Mouse (Mus musculus) granulocyte monocyte progenitor cell, adult 5-6 weeks (primary cell): ENCODE measurements around the gene Gm49403. TPM values are rescaled to one million over a fixed set of nuclear protein-coding genes. Genes with fewer than 3 reads are reported as not detected.

ENCODE experiments used
- ATAC-seq: replicated peaks from 2 replicates; pipeline ENCODE4 v1.8.0; 2016; ENCODE audit warnings: mild to moderate bottlenecking, moderate TSS enrichment, inconsistent platforms; ENCODE audit not compliant: poor library complexity, severe bottlenecking
- total RNA-seq, 2 experiments: library from RNA; stranded (forward) in 1 of 2; stranded (reverse) in 1 of 2; fragments of 200-712, 200-1000 nt in 1 of 2; fragments of >200 nt in 1 of 2; fragmentation: Nextera tagmentation in 1 of 2; gene quantifications; 2 replicates each; pipeline ENCODE4 v1.2.3; 2014 to 2017

The Gm49403 gene
- total RNA-seq, 2 experiments from 2014 or later: not detected

DNA sequence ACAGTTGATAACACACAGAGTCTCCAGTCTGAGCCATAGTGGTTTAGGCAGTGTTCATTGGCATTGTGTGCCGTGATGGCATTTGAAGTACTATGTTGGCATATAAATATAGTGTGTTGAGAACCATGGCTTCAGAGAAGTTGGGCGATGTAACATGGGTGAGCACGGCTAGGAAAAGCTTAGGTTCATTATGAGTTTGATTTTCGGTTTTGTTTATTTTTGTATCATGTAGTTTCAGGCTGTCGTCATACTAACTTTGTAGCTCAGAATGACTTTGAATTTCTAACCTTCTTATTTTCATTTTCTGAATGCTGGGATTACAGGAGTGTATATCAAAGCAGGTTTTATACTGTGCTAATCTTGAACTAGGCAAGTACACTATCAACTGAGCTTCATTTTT lies 19.7 kb downstream of the Gm49403 start:
- ATAC-seq: no peak

DNA sequence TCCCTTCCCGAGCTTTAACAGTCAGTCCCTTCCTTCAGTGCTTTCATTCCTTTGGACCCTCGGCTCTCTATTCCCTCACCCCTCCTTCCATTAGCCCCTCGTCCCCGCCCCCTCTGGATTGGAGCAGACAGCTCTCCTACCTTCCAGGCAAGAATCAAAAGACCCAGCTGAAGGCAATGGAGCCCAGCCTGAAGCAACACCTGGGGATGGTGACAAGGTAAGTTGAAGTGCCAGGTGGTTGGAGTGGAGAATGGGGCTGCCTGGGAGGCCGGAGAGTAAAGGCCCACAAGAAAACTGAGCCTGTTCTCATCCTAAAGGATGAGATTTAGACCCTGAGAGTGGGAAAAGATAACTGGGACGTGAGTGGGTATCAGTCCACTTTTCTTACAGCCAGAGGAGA lies 24.8 kb downstream of the Gm49403 start:
- no peak for ATAC-seq

DNA sequence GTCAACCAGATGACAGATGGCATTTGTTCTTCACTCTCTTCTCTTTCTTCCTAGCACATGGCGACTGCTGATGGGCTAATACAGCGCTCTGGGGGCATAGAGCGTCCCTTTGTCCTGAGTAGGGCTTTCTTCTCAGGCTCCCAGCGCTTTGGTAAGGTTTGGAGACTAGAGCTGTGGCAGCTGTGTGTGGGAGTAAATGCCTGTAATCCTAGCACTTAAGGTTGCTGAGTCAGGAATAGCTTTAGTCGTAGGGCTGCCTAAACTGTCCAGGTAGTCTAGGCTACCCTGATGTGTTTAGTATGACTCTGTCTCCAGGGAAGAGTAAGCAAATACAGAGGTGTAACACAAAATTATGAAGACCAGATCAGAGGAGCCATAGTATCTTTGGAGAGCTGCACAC lies 28.1 kb downstream of the Gm49403 start:
- ATAC-seq: no peak

DNA sequence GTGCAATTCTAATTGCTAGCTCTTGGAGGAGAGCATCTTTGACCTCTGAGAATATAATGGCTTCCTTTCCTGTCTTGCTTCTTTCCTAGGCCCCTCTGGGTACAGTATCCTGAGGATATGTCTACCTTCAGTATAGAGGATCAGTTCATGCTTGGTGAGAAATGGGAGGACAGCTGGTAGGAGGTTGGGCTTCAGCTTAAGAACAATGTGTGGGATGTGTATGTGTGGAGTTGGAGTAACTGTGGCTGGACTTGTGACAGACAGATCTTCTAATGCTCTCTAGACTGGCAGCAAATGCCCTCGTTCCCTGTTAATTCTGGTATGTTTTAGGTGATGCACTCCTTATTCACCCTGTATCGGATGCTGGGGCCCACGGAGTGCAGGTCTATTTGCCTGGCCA lies 30.5 kb downstream of the Gm49403 start:
- ATAC-seq: no peak

DNA sequence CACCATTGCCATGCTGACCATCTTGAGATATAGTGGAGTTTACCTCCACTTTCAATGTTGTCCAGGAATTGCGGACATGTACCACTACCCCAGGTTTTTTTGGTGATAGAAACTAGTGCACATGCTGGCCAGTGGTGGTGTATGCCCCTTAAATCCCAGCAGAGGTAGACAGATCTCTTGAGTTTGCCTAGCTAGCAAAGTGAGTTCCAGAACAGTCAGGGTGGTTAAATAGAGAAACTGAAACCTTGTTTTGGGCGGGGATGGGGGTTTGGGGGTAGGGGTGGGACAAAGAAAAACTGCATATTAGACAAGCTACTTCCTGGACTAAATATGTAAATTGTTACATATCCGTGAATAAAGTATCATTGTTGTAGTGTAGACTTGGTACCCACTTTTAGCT lies 35.3 kb downstream of the Gm49403 start:
- no peak for ATAC-seq

DNA sequence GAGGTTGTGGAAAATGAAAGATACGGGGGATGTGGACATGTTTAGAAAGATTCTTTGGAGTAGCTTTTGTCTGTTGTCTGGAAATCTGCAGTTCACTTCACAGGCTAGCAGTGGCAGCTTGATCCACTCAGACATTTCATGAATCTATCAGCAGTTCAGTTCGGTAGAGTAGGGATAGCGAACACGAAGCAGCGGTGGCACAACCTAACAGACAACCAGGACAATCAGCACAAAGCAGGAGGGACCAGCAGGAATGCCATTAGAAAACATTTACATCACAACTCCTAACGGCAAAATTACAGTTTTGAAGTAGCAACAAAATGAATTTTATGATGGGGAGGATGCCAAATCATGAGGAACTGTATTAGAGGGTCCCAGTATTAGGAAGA lies 35.9 kb downstream of the Gm49403 start:
- no peak for ATAC-seq

DNA sequence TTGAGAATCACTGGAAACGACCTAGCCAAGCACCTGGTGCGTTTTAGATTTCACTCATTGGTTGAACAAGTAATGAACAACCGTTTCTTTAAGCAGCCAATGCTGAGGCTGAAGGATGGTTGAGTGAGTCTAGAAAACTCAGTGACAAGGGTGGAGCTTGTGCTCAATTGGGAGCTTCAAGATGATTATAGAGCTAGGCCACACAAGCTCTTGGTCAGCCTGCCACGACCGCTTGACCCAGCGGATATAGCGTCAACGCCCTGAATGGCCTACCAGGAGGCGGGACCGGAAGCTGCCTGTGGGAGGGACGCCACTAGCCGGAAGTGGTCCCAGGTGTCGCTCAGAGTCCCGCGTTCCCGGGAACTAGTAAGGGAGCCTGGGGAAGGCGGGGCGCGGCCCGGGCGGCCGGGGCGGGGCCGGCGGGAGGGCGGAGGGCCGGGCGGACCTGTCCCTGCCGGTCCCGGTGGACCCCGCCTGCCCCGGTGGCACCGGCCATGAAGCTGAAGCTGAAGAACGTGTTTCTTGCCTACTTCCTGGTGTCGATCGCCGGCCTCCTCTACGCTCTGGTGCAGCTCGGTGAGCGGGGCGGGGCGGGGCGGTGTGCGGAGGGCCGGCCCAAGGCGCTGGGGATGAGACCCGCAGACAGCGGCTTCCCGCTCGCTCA lies 36.5 kb downstream of the Gm49403 start, which contains the start of gene B3gat3:
Gene B3gat3 (plus strand): TSS at position 302 of the 664 bp plus-strand sequence.
- ATAC-seq: peak; percentile 90

DNA sequence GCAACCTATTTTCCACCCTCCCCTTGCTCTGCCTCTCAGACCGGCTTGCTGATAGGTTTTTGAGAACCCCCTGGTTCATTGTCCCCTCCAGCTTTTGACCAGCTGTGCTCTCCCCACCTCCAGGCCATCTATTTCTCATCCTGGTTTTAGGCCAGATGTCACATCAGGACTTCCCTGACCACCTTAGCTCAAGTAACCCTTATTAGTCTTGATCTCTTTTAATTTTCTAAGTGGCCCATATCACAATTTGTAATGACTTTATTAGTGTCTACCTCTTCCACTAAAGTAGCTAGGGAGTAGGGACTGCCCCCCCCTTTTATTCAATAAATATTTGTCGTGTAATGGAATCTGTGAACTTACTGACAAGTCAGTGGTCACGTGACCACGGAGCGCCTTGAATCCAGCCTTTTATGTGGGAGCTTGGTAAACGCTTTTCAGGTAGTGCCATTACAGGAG lies 37.1 kb downstream of the Gm49403 start:
- ATAC-seq: no peak

DNA sequence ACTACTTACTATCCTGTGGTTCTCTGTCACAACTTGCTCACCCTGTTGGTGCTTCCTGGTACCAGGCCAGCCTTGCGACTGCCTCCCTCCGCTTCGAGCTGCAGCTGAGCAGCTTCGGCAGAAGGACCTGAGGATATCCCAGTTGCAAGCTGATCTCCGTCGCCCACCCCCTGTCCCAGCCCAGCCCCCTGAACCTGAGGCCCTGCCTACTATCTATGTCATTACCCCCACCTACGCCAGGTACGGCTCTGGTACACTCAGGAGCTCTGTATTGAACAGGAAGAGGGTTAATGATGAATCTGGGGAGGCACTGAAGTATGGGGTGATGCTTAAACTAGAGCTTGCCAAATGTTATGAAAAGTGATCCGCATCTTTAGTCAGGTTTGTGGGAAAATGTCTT lies 38.0 kb downstream of the Gm49403 start:
- ATAC-seq: no peak

DNA sequence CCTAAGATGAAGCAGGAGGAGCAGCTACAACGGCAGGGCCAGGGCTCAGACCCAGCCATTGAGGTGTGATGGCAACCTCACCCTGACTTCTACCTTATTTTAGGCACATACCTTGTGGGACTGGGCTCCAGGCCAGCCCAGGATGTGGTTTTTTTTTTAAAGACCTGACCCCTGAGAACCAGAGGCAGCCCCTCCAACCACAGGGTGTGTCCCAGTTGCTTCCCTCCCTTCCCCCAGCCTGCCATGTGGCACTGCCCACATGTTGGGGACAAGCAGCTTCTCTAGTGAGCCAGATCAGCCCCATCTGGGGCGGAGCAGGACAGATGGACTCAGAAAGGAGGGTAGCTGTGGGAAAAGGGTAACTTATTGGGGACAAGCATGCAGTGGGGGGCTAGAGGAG lies 43.0 kb downstream of the Gm49403 start:
- ATAC-seq: no peak

DNA sequence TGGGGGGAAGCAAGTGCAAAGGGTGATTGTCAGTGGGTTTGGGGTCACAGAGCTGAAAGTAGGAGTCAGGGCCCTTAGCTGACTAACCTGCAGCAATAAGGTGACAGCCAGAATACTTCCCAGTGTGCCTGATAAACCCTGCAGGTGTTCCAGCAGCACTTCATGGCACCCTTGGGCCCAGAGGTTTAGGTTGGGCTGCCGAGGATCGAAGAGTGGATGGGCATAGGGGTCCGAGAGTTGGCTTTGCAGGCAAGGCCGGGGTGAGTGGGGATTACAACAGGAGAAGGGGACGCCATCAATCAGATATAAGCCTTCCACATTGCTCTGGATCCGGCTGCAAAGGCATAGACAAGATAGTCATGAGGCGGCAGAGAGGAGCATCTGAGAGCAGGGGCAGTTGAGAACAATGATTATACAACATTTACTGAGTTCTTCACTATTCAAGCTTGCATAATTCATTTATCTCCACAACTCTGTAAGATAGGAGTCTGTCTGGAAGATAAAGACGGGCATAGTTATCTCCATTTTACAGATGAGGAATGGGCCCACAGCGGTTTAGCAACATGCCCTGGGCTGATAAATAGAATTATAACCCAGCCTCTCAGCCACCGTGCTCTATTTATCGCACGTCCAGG lies 44.3 kb downstream of the Gm49403 start:
- ATAC-seq: no peak

DNA sequence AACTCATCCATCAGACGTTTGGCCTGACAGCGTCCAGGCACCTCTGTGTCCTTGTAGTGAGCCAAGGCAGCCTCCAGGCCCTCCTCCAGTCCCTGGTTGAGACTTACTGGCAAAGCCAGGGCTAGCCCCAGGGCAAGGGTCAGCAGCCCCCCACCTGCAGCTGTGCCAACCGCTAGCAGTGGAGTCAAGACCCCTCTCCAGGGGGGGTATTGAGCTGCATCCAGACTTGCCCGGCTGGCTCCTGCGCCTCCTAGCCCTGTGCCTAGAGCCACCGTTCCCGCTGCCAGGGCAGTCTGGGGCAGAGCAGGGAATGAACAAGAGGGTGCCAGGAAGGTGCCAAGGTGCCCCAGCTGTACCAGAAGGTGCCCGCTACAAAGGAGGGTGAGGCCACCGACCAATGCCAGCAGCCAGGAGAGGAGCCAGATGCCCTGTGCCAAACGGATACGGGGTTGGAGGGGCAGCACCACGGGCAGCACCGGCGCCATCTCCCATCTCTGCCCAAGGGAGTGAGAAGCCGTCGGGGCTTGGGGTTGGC lies 45.0 kb downstream of the Gm49403 start:
- no peak for ATAC-seq

DNA sequence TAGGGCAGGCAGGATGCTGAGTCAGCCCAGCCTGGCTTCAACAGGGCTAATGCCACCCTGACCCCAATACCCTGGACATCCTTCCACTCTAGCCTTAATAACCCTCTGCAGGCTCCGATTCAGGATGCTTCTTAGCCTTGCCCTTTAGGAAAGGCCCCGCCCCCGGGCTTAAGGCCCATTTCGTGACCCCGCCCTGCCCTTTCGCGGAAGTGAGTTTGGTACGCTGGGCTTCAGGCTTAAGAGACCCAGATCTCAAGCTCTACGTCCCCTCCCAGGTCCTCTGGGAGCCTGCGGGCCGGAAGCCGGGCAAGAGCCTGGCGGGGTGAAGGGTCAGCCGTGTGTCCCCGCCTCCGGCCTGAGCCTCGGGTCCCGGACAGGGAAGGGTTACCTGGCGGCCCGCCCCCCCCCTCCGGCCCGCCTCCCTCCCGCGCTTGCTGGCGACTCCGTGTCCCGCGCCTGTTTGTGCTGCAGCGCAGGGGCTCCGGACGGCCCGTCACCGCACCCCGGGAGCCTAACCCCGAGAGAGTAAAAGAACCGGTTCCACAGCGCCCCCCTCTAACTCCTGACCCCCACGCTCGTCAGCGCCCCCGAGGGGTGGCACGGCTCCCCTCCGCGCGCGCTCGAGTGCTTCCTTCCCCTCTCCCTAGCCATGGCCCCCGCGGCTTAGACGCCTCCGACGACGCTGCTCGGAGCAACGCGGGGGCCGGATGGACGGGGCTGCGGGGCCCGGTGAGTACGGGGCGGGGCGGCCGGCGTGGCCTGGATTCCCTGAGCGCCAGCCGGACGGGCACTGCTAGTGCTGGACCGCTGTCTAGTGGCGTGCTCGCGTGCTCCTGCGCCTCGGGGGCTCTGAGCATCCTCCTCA lies 45.7 kb downstream of the Gm49403 start, which contains the start of the genes Rom1 and Eml3:
Gene Rom1 (minus strand): TSS at position 133 of the 865 bp plus-strand sequence.
Gene Eml3 (plus strand): TSS at position 329 of the 865 bp plus-strand sequence.
- ATAC-seq: peak; percentile 87

DNA sequence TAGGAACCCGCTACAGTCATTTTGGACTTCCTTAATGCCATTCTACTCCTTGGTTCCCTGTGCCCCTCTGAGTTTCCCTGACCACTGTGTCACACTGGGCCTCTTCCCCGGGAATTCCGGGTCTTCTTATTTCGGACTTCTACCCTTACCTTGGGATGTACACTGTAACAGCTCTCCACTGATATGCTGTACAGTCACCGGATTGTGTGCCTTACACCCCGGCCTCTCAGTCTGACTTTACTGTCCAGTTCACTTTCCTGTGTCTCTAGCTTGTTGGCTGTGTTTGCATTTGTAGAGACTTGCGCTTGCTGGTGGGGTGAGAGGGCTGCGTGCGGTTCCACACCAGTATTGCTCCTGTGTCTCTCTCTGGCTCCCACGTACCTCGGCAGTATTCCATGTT lies 46.4 kb downstream of the Gm49403 start:
- ATAC-seq: no peak

DNA sequence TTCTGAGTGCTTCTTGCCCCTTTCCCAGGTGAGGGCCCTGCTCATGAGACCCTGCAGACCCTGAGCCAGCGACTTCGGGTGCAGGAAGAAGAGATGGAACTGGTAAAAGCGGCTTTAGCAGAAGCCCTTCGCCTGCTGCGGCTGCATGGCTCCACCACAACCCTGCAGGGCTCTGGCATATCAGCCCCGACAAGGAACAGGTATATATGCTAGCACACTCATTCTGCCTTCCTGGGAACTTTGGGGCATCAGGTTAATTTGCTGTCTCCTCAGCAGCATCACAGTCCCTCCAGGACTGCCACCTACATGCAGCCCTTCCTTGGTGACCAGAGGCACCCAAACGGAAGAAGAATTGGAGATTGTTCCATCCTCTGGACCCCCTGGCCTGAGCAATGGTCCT lies 47.0 kb downstream of the Gm49403 start:
- ATAC-seq: no peak

DNA sequence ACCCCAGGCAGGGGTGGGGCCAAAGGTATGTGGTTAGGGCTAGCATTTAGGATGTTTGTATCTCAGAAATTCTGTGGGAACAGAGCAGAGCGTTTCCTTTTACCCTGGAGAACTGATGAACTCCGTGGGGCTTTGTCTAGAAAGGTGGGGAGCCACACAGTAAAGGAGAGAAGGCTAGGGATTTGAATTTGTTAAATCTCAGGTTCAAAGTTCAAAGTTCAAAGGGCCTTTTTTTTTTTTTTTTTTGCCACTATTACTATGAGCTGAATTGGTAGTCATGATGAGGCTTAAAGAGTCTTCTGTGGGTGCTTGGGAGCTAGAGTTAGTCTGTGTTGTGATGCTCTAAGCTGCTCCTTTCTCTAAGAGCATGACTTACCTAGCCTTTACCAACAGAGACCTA lies 53.0 kb downstream of the Gm49403 start:
- no peak for ATAC-seq

Other genes starting within 250 kb of the Gm49403 start
Only the 30 nearest of the 32 such genes appear.
- 60.1 and 70.1 TPM in 2 replicates for gene Slc3a2, start 160.6 kb upstream of the Gm49403 start, total RNA-seq (2014; fragmentation: Nextera tagmentation)
- 78.5 and 87.2 TPM in 2 replicates for gene Slc3a2, start 160.6 kb upstream of the Gm49403 start, total RNA-seq (2017)
- 122 and 136 TPM in 2 replicates for gene Wdr74, start 148.1 kb upstream of the Gm49403 start, total RNA-seq (2014; fragmentation: Nextera tagmentation)
- 96.6 and 196 TPM in 2 replicates for gene Wdr74, start 148.1 kb upstream of the Gm49403 start, total RNA-seq (2017)
- gene 1700092M07Rik, start 143.2 kb upstream of the Gm49403 start, total RNA-seq (2014; fragmentation: Nextera tagmentation): not detected in 2 replicates
- 2.5 TPM in 2 replicates for gene 1700092M07Rik, start 143.2 kb upstream of the Gm49403 start, total RNA-seq (2017)
- 63.4 and 64.7 TPM in 2 replicates for gene Stx5a, start 142.5 kb upstream of the Gm49403 start, total RNA-seq (2014; fragmentation: Nextera tagmentation)
- 43.0 and 62.0 TPM in 2 replicates for gene Stx5a, start 142.5 kb upstream of the Gm49403 start, total RNA-seq (2017)
- 268 and 347 TPM in 2 replicates for gene Nxf1, start 126.9 kb upstream of the Gm49403 start, total RNA-seq (2014; fragmentation: Nextera tagmentation)
- gene Nxf1, start 126.9 kb upstream of the Gm49403 start, total RNA-seq (2017): 89.4 and 113 TPM in 2 replicates
- 61.2 and 62.7 TPM in 2 replicates for gene Tmem223, start 112.9 kb upstream of the Gm49403 start, total RNA-seq (2014; fragmentation: Nextera tagmentation)
- gene Tmem223, start 112.9 kb upstream of the Gm49403 start, total RNA-seq (2017): 35.7 and 40.6 TPM in 2 replicates
- 141 and 147 TPM in 2 replicates for gene Tmem179b, start 109.5 kb upstream of the Gm49403 start, total RNA-seq (2014; fragmentation: Nextera tagmentation)
- gene Tmem179b, start 109.5 kb upstream of the Gm49403 start, total RNA-seq (2017): 69.5 and 81.3 TPM in 2 replicates
- 19.1 and 20.5 TPM in 2 replicates for gene Taf6l, start 97.5 kb upstream of the Gm49403 start, total RNA-seq (2014; fragmentation: Nextera tagmentation)
- 10.0 and 15.6 TPM in 2 replicates for gene Taf6l, start 97.5 kb upstream of the Gm49403 start, total RNA-seq (2017)
- gene Polr2g, start 85.4 kb upstream of the Gm49403 start, total RNA-seq (2014; fragmentation: Nextera tagmentation): 112 and 148 TPM in 2 replicates
- 51.7 and 69.8 TPM in 2 replicates for gene Polr2g, start 85.4 kb upstream of the Gm49403 start, total RNA-seq (2017)
- 3.1 TPM in 2 replicates for gene Zbtb3, start 81.4 kb upstream of the Gm49403 start, total RNA-seq (2014; fragmentation: Nextera tagmentation)
- gene Zbtb3, start 81.4 kb upstream of the Gm49403 start, total RNA-seq (2017): 2.7 and 3.0 TPM in 2 replicates
- 41.3 and 42.1 TPM in 2 replicates for gene Ttc9c, start 64.6 kb upstream of the Gm49403 start, total RNA-seq (2014; fragmentation: Nextera tagmentation)
- gene Ttc9c, start 64.6 kb upstream of the Gm49403 start, total RNA-seq (2017): 62.8 and 65.0 TPM in 2 replicates
- gene Hnrnpul2, start 63.9 kb upstream of the Gm49403 start, total RNA-seq (2014; fragmentation: Nextera tagmentation): 71.4 and 85.1 TPM in 2 replicates
- gene Hnrnpul2, start 63.9 kb upstream of the Gm49403 start, total RNA-seq (2017): 82.8 and 88.5 TPM in 2 replicates
- not detected in 2 replicates for gene AC129217.1, start 54.2 kb upstream of the Gm49403 start, total RNA-seq (2014; fragmentation: Nextera tagmentation)
- gene AC129217.1, start 54.2 kb upstream of the Gm49403 start, total RNA-seq (2017): 34.1 TPM in 1 of 2 replicates, not detected in the other
- 61.8 and 89.4 TPM in 2 replicates for gene Bscl2, start 46.5 kb upstream of the Gm49403 start, total RNA-seq (2014; fragmentation: Nextera tagmentation)
- 33.9 and 34.6 TPM in 2 replicates for gene Bscl2, start 46.5 kb upstream of the Gm49403 start, total RNA-seq (2017)
- gene Gng3, start 44.7 kb upstream of the Gm49403 start, total RNA-seq (2014; fragmentation: Nextera tagmentation): not detected in 2 replicates
- gene Gng3, start 44.7 kb upstream of the Gm49403 start, total RNA-seq (2017): 0.26 TPM in 1 of 2 replicates, not detected in the other
- 0.11 TPM in 1 of 2 replicates, not detected in the other for gene Lrrn4cl, start 33.2 kb upstream of the Gm49403 start, total RNA-seq (2014; fragmentation: Nextera tagmentation)
- not detected in 2 replicates for gene Lrrn4cl, start 33.2 kb upstream of the Gm49403 start, total RNA-seq (2017)
- gene Ubxn1, start 12.4 kb upstream of the Gm49403 start, total RNA-seq (2014; fragmentation: Nextera tagmentation): 115 and 150 TPM in 2 replicates
- gene Ubxn1, start 12.4 kb upstream of the Gm49403 start, total RNA-seq (2017): 135 and 136 TPM in 2 replicates
- gene Uqcc3, start 3.0 kb upstream of the Gm49403 start, total RNA-seq (2014; fragmentation: Nextera tagmentation): 57.3 and 67.4 TPM in 2 replicates
- gene Uqcc3, start 3.0 kb upstream of the Gm49403 start, total RNA-seq (2017): 66.9 and 100 TPM in 2 replicates
- 49.4 and 65.5 TPM in 2 replicates for gene Lbhd1, start 198 bp upstream of the Gm49403 start, total RNA-seq (2014; fragmentation: Nextera tagmentation)
- gene Lbhd1, start 198 bp upstream of the Gm49403 start, total RNA-seq (2017): 10.1 and 37.8 TPM in 2 replicates
- gene 1810009A15Rik, start 4.9 kb downstream of the Gm49403 start, total RNA-seq (2014; fragmentation: Nextera tagmentation): 70.2 and 82.4 TPM in 2 replicates
- gene 1810009A15Rik, start 4.9 kb downstream of the Gm49403 start, total RNA-seq (2017): 92.1 and 109 TPM in 2 replicates
- not detected in 2 replicates for gene Gm49416, start 5.0 kb downstream of the Gm49403 start, total RNA-seq (2014; fragmentation: Nextera tagmentation)
- not detected in 2 replicates for gene Gm49416, start 5.0 kb downstream of the Gm49403 start, total RNA-seq (2017)
- gene Ints5, start 9.1 kb downstream of the Gm49403 start, total RNA-seq (2014; fragmentation: Nextera tagmentation): 23.7 and 30.3 TPM in 2 replicates
- 11.6 and 13.5 TPM in 2 replicates for gene Ints5, start 9.1 kb downstream of the Gm49403 start, total RNA-seq (2017)
- gene Ganab, start 14.1 kb downstream of the Gm49403 start, total RNA-seq (2014; fragmentation: Nextera tagmentation): 143 and 154 TPM in 2 replicates
- 105 and 107 TPM in 2 replicates for gene Ganab, start 14.1 kb downstream of the Gm49403 start, total RNA-seq (2017)
- 25.9 and 34.4 TPM in 2 replicates for gene B3gat3, start 36.4 kb downstream of the Gm49403 start, total RNA-seq (2014; fragmentation: Nextera tagmentation)
- 17.2 and 26.5 TPM in 2 replicates for gene B3gat3, start 36.4 kb downstream of the Gm49403 start, total RNA-seq (2017)
- gene Rom1, start 45.4 kb downstream of the Gm49403 start, total RNA-seq (2014; fragmentation: Nextera tagmentation): 2.2 and 2.9 TPM in 2 replicates
- 0.22 and 0.52 TPM in 2 replicates for gene Rom1, start 45.4 kb downstream of the Gm49403 start, total RNA-seq (2017)
- 26.1 and 30.2 TPM in 2 replicates for gene Eml3, start 45.6 kb downstream of the Gm49403 start, total RNA-seq (2014; fragmentation: Nextera tagmentation)
- gene Eml3, start 45.6 kb downstream of the Gm49403 start, total RNA-seq (2017): 27.4 and 31.3 TPM in 2 replicates
- gene Mta2, start 57.9 kb downstream of the Gm49403 start, total RNA-seq (2014; fragmentation: Nextera tagmentation): 115 and 125 TPM in 2 replicates
- gene Mta2, start 57.9 kb downstream of the Gm49403 start, total RNA-seq (2017): 120 and 123 TPM in 2 replicates
- 17.8 and 28.9 TPM in 2 replicates for gene Tut1, start 69.9 kb downstream of the Gm49403 start, total RNA-seq (2014; fragmentation: Nextera tagmentation)
- 14.5 and 21.8 TPM in 2 replicates for gene Tut1, start 69.9 kb downstream of the Gm49403 start, total RNA-seq (2017)
- 1,036 and 1,157 TPM in 2 replicates for gene Eef1g, start 83.1 kb downstream of the Gm49403 start, total RNA-seq (2014; fragmentation: Nextera tagmentation)
- gene Eef1g, start 83.1 kb downstream of the Gm49403 start, total RNA-seq (2017): 748 and 899 TPM in 2 replicates
- 5.8 and 12.1 TPM in 2 replicates for gene Ahnak, start 105.4 kb downstream of the Gm49403 start, total RNA-seq (2014; fragmentation: Nextera tagmentation)
- 14.1 and 14.8 TPM in 2 replicates for gene Ahnak, start 105.4 kb downstream of the Gm49403 start, total RNA-seq (2017)